ENCODE assay signal across 9 mouse cellular contexts in the genomic region with DNA sequence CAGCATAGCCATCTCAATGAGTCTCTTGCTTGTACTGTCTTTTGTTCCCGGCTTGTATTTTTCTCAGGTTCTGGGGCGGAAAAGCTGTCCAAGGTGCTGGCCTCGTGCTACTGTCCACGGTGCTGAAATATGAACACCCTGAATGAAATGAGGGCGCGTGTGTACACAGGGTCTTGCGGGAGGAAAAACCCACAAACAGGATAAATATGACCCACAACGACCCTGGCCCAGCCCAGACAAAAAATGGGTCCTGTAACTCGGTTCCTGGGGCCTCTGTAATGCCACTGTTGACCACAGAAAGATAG. TPM values are rescaled to one million over a fixed set of nuclear protein-coding genes. Genes with fewer than 3 reads are reported as not detected.
DNase-seq lines count a peak whose midpoint lies in the region; ATAC-seq and TF ChIP-seq lines count a peak whose summit lies in the region.
"Had no signal": no experiment of that assay in that cellular context is flagged by ENCODE, and none has a peak within 500 bp of the region (broad histone marks: within the 10 kb centered on the region; RNA-seq: fewer than 3 reads in every experiment).

No protein-coding gene starts in this region.

- H3K4me2 ChIP-seq in forebrain, embryonic 16.5 days (ENCODE audit: low read length) = peak overlapping the region; percentile 87; the same call in 1 of the 2 replicates
- H3K4me2 ChIP-seq in lung, postnatal 0 days (replicated peaks; ENCODE audit: low read depth, low read length) = no peak overlapping the region

- H3ac ChIP-seq in C2C12 (ENCODE audit: control insufficient read depth, insufficient read length, low read depth) = no peak overlapping the region

- peaks cover 47% of the 10 kb centered on the region for H3K27me3 ChIP-seq in C2C12 (ENCODE audit: control insufficient read depth, insufficient read depth, insufficient read length)
- peaks cover 35% of the 10 kb centered on the region for H3K27me3 ChIP-seq in forebrain, embryonic 16.5 days (replicated peaks; ENCODE audit: control insufficient read depth, insufficient read depth, low read length)
- peaks cover 48% of the 10 kb centered on the region for H3K27me3 ChIP-seq in lung, postnatal 0 days (replicated peaks; ENCODE audit: insufficient read depth, low read length)

- no peak for ATAC-seq in forebrain, embryonic 16.5 days
- peak; percentile 33; the same call in 1 of the 2 replicates for ATAC-seq in lung, postnatal 0 days

- no peak for TF ChIP-seq CTCF in C2C12 (IDR thresholded peaks at IDR 0.05; ENCODE audit: control insufficient read depth, insufficient read depth, insufficient read length)
- TF ChIP-seq CTCF in lung, postnatal 0 days (IDR thresholded peaks at IDR 0.05) = no peak

- H3K79me3 ChIP-seq in C2C12 (ENCODE audit: low read depth) = no peaks in the 10 kb centered on the region

- no peaks in the 10 kb centered on the region for H3K9me3 ChIP-seq in forebrain, embryonic 16.5 days (ENCODE audit: control insufficient read depth, low read length)
- no peaks in the 10 kb centered on the region for H3K9me3 ChIP-seq in lung, postnatal 0 days (ENCODE audit: low read length)

- no peaks in the 10 kb centered on the region for H3K79me2 ChIP-seq in C2C12 (ENCODE audit: control insufficient read depth, insufficient read depth)

- intact Hi-C loops in left cerebral cortex, postnatal 4 days (cut with DNase I) = no loop called here

- peaks cover 26% of the 10 kb centered on the region for H3K4me1 ChIP-seq in forebrain, embryonic 16.5 days (replicated peaks; ENCODE audit: control insufficient read depth, insufficient read depth, low read length)
- H3K4me1 ChIP-seq in lung, postnatal 0 days (ENCODE audit: insufficient read depth, low read depth, low read length) = no peaks in the 10 kb centered on the region

- peak; percentile 31 for DNase-seq in gastrocnemius, postnatal 10 days
- DNase-seq in gastrocnemius, postnatal 4 days (ENCODE audit: low spot score in 2 of 2) = no peak
- peak; percentile 58 for DNase-seq in lung, postnatal 0 days (ENCODE audit: low spot score)
- DNase-seq in testis, postnatal 10 days (ENCODE audit: low spot score) = peak; percentile 77
- DNase-seq in left cerebral cortex, postnatal 4 days = no peak
- DNase-seq in layer of hippocampus, postnatal 25 days (ENCODE audit: extremely low spot score in 1 of 2, low spot score in 1 of 2) = no peak

- 16% methylated on average over 9 of the region's 9 CpGs for WGBS in forebrain, embryonic 16.5 days
- WGBS in lung, postnatal 0 days = 14% methylated on average over 9 of the region's 9 CpGs

- no peak overlapping the region for H3K4me3 ChIP-seq in C2C12 (ENCODE audit: insufficient read depth, poor library complexity, severe bottlenecking)
- H3K4me3 ChIP-seq in forebrain, embryonic 16.5 days (replicated peaks; ENCODE audit: low read length) = no peak overlapping the region; the same call in 1 of the 2 replicates
- no peak overlapping the region for H3K4me3 ChIP-seq in lung, postnatal 0 days (ENCODE audit: low read depth, low read length)

- no peak overlapping the region; the same call in 1 of the 2 replicates for H3K9ac ChIP-seq in forebrain, embryonic 16.5 days (replicated peaks; ENCODE audit: low read depth, low read length)
- H3K9ac ChIP-seq in lung, postnatal 0 days (replicated peaks; ENCODE audit: low read depth) = no peak overlapping the region

- H3K36me3 ChIP-seq in C2C12 (ENCODE audit: control insufficient read depth, insufficient read depth) = no peaks in the 10 kb centered on the region
- no peaks in the 10 kb centered on the region for H3K36me3 ChIP-seq in forebrain, embryonic 16.5 days (ENCODE audit: control insufficient read depth, insufficient read depth)
- no peaks in the 10 kb centered on the region for H3K36me3 ChIP-seq in lung, postnatal 0 days (ENCODE audit: insufficient read depth, low read length)

- no peak overlapping the region for H3K27ac ChIP-seq in forebrain, embryonic 16.5 days (ENCODE audit: low read length)
- no peak overlapping the region for H3K27ac ChIP-seq in lung, postnatal 0 days (ENCODE audit: low read length)

- no peak for TF ChIP-seq EP300 in lung, postnatal 0 days (IDR thresholded peaks at IDR 0.05)

TF ChIP-seq in C2C12, 6 proteins besides CTCF, POLR2A, EP300 and RAD21:
- TF ChIP-seq MAX (IDR thresholded peaks at IDR 0.05) (peak; percentile 93), MYOG (IDR thresholded peaks at IDR 0.05; ENCODE audit: control insufficient read depth, extremely low read depth, insufficient read length) (no peak)

RNA-seq across cellular contexts. Expression of a gene that starts 0.4 kb away (rescaled TPM):
- total RNA-seq in gastrocnemius, postnatal 10 days (2021) = not detected
- total RNA-seq in gastrocnemius, postnatal 4 days (2021) = not detected
- polyA plus RNA-seq in C2C12 (2012; fragmentation: generic; extraction: Trizol) = 0.05 TPM
- 2.2 and 2.4 TPM in 2 replicates for polyA plus RNA-seq in forebrain, embryonic 16.5 days (2015; fragmentation: Nextera tagmentation; extraction: Ambion mirVana)
- not detected in 2 replicates for polyA plus RNA-seq in lung, postnatal 0 days (2015; fragmentation: Nextera tagmentation; extraction: Ambion mirVana)
- 1 to 10 TPM; 6.7 to 8.3 TPM for total RNA-seq in left cerebral cortex, postnatal 4 days (2021)
- 1 to 10 TPM in 1 of 2 experiments, under 1 TPM in 1; 0.47 to 1.3 TPM for total RNA-seq in layer of hippocampus, postnatal 25 days (2021)
- total RNA-seq: hematopoietic stem cell, adult 5-6 weeks had no signal

RNA-seq across cellular contexts. Expression of a gene that starts 10.0 kb away (rescaled TPM):
- under 1 TPM; 0.20 to 0.45 TPM for total RNA-seq in gastrocnemius, postnatal 10 days (2021)
- under 1 TPM in 1 of 2 experiments, not detected in 1; 0.07 TPM for total RNA-seq in gastrocnemius, postnatal 4 days (2021)
- not detected for polyA plus RNA-seq in C2C12 (2012; fragmentation: generic; extraction: Trizol)
- polyA plus RNA-seq in forebrain, embryonic 16.5 days (2015; fragmentation: Nextera tagmentation; extraction: Ambion mirVana) = 52.4 and 65.8 TPM in 2 replicates
- 0.32 and 0.33 TPM in 2 replicates for polyA plus RNA-seq in lung, postnatal 0 days (2015; fragmentation: Nextera tagmentation; extraction: Ambion mirVana)
- total RNA-seq in left cerebral cortex, postnatal 4 days (2021) = 100 to 1,000 TPM; 195 to 210 TPM
- total RNA-seq in layer of hippocampus, postnatal 25 days (2021) = 100 to 1,000 TPM in 1 of 2 experiments, 10 to 100 TPM in 1; 75.7 to 100 TPM

RNA-seq across cellular contexts. Expression of a gene that starts 22.0 kb away (rescaled TPM):
- total RNA-seq in gastrocnemius, postnatal 10 days (2021) = not detected
- 1 to 10 TPM in 1 of 2 experiments, not detected in 1; 2.0 TPM for total RNA-seq in gastrocnemius, postnatal 4 days (2021)
- polyA plus RNA-seq in C2C12 (2012; fragmentation: generic; extraction: Trizol) = not detected
- polyA plus RNA-seq in forebrain, embryonic 16.5 days (2015; fragmentation: Nextera tagmentation; extraction: Ambion mirVana) = not detected in 2 replicates
- polyA plus RNA-seq in lung, postnatal 0 days (2015; fragmentation: Nextera tagmentation; extraction: Ambion mirVana) = 1.1 TPM in 1 of 2 replicates, not detected in the other
- not detected for total RNA-seq in left cerebral cortex, postnatal 4 days (2021)
- total RNA-seq in layer of hippocampus, postnatal 25 days (2021) = not detected
- total RNA-seq: hematopoietic stem cell, adult 5-6 weeks had no signal

RNA-seq across cellular contexts. Expression of a gene that starts 22.2 kb away (rescaled TPM):
- 100 to 1,000 TPM; 260 to 267 TPM for total RNA-seq in gastrocnemius, postnatal 10 days (2021)
- 100 to 1,000 TPM; 317 to 327 TPM for total RNA-seq in gastrocnemius, postnatal 4 days (2021)
- 609 TPM for polyA plus RNA-seq in C2C12 (2012; fragmentation: generic; extraction: Trizol)
- 1,287 and 1,394 TPM in 2 replicates for polyA plus RNA-seq in forebrain, embryonic 16.5 days (2015; fragmentation: Nextera tagmentation; extraction: Ambion mirVana)
- polyA plus RNA-seq in lung, postnatal 0 days (2015; fragmentation: Nextera tagmentation; extraction: Ambion mirVana) = 337 and 356 TPM in 2 replicates
- 100 to 1,000 TPM; 665 to 681 TPM for total RNA-seq in left cerebral cortex, postnatal 4 days (2021)
- 100 to 1,000 TPM; 335 to 353 TPM for total RNA-seq in layer of hippocampus, postnatal 25 days (2021)

RNA-seq across cellular contexts. Expression of a gene that starts 22.4 kb away (rescaled TPM):
- total RNA-seq in gastrocnemius, postnatal 10 days (2021) = 10 to 100 TPM; 26.7 to 36.8 TPM
- total RNA-seq in gastrocnemius, postnatal 4 days (2021) = 10 to 100 TPM; 38.7 to 45.2 TPM
- 145 TPM for polyA plus RNA-seq in C2C12 (2012; fragmentation: generic; extraction: Trizol)
- polyA plus RNA-seq in forebrain, embryonic 16.5 days (2015; fragmentation: Nextera tagmentation; extraction: Ambion mirVana) = 79.9 and 85.8 TPM in 2 replicates
- 46.4 and 55.7 TPM in 2 replicates for polyA plus RNA-seq in lung, postnatal 0 days (2015; fragmentation: Nextera tagmentation; extraction: Ambion mirVana)
- 10 to 100 TPM; 41.1 to 42.1 TPM for total RNA-seq in left cerebral cortex, postnatal 4 days (2021)
- total RNA-seq in layer of hippocampus, postnatal 25 days (2021) = 10 to 100 TPM; 37.1 to 41.5 TPM

Comparison
In these comparisons a context has a peak if more than half of its experiments do, and no peak if none do; other contexts are left out.
1. DNase-seq: peak in gastrocnemius, postnatal 10 days (single experiment), lung, postnatal 0 days (single experiment) and testis, postnatal 10 days (single experiment); none in gastrocnemius, postnatal 4 days (0 of 2), left cerebral cortex, postnatal 4 days (single experiment) and layer of hippocampus, postnatal 25 days (0 of 2).
2. RNA of a gene that starts 10.0 kb away (total RNA-seq): 195 to 210 TPM in left cerebral cortex, postnatal 4 days and 75.7 to 100 TPM in layer of hippocampus, postnatal 25 days; 0.20 to 0.45 TPM in gastrocnemius, postnatal 10 days and 0.07 TPM in gastrocnemius, postnatal 4 days; every median in the first group is over 10 times any median in the second.